Mouse (Mus musculus) natural killer cell, adult 2 months (primary cell): Measurements from ENCODE around the gene Enoph1.

ENCODE experiments used
- DNase-seq, 2 experiments: peaks; one replicate each; pipeline ENCODE4 v3.0.0; 2022; ENCODE audit warnings: low spot score in 2 of 2

Gene Enoph1

DNA sequence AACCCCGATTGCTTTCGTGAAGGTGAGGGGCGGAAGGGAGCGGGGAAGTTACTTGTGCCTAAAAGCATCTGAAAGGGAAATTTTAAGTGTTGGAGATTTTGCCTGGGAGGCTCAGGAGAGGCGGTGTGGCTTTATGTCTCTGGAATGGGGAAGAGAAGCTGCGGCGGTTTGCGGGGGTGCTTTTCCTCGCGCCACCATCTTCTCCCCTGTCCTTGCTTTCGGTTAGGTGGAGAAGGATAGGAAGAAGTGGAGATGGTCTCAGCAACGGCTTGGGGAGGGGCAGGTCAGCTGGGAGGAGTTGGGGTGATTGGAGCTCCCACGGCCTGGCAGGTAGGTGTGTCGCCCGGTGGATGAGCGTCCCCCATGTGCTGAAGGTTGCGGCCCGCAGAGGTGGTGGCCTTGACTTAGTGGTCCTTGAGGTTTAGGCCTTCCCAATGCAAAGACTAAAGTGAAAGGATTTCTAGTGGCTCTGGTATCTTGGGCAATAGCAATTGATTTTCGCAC lies 548 bp downstream of the Enoph1 start:
- DNase-seq = peak in 1 of 2 experiments; percentile 9

DNA sequence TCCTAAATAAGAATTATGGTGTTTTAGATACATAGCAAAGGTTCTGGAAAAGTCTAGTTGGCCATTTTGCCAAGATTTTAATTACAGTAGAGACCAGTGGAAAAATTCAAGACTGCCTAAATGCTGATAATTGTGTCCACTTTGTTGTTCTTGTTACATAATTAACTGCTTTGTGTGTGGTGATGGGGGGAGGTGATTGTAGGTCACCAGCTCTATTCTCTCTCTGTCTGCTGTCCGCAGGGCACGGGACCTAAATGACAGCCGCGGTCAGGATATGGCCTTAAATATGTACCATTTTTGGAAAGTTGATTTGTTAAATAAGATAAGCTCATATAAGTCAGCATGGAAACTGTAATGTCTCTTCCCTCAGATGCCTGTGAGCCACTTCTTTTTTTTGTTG lies 1.5 kb downstream of the Enoph1 start:
- no peak for DNase-seq

DNA sequence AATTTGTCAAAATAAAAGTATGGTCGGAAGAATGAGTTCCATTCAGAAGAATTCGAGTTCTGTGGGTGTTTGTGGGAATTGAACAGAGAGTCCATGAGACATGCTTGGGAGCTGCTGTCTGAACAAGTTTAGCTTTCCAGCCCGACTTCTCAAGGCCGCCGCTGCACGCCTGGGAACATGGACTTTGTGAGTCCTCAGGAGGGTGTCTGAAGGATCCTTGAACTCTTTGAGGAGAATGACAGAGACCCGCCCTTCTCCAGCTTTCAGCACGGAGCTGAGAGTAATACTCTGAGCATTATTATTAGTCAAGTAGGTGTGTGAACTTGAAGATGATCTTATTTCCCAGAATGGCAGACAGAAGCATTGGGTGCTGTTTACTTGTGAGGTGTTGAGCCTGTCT lies 2.7 kb downstream of the Enoph1 start:
- DNase-seq = no peak

DNA sequence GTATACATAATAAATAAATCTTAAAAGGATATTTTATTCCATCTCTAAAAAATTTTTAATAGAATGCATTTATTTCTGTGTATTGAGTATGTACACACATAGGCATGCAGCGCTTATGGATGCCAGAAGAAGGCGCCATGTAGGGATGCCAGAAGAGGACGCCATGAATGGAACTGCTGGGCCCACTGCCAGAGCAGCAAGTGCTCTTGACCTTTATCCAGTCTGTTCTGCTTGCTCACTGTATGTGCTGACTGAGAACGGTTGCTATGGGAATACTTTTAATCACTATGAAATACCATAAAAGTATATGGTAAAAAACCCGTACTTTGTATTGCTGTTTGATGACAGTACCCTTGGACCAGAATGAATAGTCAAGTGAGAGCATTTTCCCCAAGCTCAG lies 3.6 kb downstream of the Enoph1 start:
- DNase-seq = no peak

DNA sequence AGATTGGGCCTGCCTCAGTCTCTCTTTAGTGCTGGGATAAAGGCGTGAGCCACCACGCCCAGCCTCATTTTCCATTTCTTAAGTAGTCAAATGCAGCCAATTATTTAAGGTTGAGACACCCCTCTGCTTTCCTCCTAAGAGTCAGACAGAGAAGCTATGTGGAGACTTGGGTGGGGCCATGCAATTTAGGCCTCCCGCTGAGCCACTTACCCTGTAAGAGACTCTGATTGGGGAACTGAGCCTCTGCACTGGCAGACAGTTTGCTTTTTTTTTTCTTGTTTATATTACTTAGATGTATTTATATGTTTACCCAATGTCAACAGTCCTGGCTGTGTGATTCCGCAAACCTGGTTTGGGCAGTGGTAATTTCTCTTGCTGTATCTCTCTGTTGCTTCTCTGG lies 4.2 kb downstream of the Enoph1 start:
- DNase-seq = no peak

DNA sequence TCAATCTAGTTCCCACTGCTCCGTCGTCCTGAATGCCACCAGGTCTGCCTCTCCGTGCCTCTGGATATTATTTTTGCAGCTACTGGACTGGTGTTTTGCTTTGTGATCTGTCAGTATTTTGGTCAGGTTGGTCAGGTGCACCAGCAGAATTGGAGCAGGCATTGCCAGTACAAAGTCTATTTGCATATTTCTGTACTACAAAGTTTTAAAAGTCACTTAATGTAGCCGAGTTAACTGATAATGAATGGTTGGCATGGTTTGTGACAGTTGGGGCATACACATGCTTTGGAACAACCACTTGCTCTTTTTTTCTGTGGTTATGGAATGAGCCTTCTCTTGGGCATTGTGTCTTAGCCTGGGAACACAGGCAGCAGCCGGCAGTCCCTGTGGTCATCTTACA lies 4.8 kb downstream of the Enoph1 start:
- no peak for DNase-seq

DNA sequence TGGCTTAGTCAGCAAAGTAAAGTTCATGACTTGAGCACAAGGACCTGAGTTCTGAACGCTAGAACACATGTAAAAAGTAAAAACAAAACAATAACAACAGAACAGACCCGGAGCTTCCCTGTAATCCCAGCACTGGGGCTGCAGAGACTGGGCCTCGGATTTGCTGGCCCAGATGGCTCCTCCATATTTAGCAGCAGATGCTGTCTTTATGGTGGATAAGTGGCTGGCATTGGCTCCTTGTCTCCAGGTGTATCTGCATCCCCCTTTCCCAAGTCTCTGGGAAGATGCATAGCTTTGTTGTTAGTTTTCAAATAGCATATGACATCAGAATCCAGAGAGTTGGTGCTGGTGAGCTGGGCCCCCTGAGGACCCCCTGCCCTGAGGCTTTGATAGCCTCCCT lies 6.3 kb downstream of the Enoph1 start:
- no peak for DNase-seq

DNA sequence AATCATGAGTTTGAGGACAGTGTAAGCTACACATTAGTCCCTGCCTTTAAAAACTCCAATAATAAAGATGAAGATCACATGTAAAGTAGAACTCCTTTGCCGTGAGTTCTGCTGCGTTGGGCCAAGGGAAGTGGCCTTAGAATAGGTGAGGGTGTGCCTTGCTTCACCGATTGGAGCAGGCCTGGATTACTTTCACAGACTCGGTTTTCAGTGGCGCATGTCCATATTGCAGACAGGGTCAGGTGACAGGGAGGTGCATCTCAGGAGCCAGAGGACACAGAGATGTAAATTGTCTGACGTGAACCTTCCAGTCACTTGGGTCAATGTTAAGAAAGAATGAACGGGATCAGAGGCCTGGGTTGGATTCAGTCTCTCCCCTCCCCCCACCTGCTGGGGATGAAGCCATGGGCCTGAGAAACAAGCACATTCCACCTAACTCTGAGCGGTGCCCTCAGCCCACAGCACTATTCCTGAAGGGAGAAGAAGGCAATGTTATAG lies 7.4 kb downstream of the Enoph1 start:
- no peak for DNase-seq

DNA sequence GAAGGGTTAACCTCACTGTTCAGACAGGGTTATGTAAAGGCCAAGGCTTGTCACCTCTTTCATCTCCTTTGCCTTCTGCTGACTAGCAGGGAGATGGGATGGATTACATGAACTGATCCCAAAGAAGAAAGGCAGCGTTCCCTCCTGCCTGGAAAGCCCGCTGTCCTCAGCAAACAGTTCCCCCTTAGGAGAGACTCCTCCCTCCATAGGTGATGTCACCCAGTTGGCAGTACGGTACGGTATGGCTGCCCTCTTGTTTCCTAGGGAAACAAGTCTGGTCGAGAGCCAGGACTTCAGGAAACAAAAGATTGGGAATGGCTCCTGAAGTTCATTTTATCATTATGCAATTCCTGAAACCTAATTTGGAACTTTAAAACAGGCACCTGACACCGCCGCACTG lies 8.1 kb downstream of the Enoph1 start:
- DNase-seq = no peak

DNA sequence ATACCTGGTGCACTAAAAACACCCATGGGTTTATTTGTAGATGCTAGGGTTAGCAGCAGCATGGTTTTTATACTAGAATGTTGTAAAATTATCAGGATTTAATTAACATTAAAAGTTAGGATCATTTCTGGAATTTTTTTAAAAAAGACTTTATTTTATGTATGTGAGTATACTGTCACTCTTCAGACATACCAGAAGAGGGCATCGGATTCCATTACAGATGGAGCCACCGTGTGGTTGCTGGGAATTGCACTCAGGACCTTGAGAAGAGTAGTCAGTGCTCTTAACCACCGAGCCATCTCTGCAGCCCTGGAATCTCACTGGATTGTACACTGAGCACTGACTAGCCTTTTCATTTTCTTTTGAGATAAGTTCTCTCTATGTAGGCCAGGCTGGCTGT lies 10.1 kb downstream of the Enoph1 start:
- DNase-seq = no peak

DNA sequence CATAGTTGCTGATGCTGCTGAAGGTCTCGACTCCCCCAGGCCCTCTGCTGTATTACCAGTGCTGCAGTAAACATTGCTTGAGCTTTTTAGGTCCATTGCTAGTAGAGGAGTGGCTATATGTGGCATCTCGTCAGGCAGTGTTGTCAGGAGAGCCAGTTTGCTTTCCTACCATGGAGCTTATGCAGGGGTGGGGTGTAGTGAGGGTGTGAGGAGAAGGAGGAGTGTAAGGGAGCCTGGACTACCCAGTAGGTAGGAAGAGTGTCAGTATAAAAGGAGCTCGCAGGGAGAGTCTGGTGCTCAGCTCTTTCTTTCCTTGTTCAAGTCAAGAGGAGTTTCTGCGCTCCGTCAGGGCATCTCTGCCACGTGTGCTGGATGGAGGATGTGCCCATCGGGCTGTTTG lies 12.9 kb downstream of the Enoph1 start:
- no peak for DNase-seq

DNA sequence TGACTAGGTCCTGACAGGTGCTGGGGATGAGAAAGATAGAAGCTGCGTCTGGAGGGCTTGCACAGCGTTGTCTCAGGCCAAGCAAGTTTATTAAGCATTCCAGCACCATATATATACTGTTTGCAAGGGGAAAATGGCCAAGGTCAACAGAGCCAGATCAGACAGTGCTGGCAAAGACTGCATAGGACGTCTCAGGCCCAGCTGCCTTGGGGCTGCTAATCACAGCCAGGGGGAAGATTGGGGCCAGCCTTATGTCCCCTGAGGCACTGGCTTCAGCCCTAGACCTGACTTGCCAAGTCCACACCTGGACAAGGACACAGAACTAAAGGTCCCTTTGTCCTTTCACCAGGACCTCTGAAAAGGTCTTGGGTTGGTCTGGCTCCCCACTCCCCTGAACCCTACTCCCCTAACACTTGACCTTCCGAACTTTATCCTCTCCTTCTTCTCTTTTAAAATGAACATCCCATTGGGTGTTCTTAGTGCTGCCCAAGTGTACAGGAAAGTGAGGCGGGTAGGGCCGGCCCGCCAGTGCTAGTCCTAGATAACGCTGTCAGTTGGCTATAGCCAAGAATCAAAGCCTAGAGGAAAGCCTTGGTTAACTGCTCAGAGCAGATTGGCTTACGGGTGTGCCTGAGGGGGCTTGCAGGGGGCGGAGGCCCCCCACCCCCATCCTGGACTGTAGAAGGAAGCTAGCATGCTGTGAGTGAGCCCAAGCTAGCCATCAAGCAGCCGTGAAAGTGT lies 15.2 kb downstream of the Enoph1 start:
- no peak for DNase-seq

DNA sequence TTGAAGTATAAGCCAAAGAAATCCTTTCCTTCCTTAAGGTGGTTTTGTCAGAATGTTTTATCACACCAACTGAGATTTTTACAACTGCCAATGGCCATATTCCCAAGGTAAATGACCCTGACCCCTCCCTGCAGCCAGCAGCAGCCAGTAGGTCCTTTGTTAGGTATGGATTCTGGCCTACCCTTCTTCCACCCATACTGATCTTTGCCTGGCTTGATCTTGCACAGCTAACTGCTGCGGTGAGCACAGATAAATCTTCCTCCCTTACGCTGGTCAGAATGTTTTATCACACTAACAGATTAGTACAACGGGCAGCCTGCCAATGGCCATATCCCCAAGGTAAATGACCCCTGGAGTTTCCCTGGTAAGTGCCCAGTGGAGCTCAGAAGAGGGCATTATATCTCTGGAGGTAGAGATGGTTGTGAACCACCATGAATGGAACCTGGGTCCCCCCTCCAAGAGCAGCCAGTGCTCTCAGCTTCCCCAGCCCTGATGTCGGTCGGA lies 16.1 kb downstream of the Enoph1 start:
- no peak for DNase-seq

DNA sequence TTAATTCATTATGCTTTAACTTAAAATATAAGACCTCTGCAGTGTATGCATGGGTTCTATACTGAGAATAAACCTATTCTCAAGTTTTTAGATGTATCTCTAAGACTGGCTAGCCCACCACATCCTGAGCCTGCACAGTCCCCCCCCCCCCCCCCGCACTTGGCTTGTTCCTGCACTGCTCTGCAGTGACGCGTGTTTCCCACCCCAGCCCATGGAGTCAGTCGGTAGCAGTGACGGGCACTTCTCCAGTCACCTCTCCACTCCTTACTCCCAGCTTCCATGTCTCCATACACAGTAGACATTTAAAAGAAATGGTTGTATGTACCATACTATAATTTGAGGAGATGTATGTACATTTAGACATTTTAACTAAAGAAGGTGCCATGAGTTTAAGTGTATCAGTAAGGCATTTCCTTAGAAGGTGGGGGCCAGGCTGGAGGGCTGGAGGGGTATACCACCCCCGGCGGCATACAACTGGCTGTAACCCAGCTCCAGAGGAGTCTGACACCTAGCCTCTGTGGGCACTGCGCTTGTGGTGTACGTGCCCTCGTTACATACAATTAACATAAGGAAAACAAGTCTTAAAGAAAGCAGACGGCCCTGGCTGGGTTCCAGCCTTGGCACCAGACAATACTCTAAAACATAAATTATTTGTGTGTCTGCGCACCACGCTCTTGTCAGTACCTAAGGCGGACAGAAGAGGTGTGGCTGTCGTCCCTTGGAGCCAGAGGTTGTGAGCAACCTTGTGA lies 17.9 kb downstream of the Enoph1 start:
- no peak for DNase-seq

DNA sequence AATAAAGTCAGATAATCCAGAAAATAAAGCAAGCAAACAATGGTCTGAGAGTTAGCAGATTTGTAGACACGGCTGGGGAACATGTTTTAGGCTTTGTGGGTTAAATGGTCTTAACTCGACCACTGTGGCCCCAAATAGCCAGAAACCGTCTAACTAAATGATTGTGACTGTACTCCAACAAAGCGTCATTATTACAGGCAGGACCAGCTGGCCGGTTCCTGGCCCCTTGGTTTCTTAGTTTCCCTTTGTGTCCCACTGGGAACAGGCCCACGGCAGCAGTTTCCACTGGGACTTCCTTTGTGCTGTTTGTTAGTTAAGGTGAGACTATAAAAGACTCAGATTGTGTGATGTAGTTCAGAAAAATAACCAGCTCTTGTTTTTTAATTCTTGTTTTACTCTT lies 18.9 kb downstream of the Enoph1 start:
- no peak for DNase-seq

DNA sequence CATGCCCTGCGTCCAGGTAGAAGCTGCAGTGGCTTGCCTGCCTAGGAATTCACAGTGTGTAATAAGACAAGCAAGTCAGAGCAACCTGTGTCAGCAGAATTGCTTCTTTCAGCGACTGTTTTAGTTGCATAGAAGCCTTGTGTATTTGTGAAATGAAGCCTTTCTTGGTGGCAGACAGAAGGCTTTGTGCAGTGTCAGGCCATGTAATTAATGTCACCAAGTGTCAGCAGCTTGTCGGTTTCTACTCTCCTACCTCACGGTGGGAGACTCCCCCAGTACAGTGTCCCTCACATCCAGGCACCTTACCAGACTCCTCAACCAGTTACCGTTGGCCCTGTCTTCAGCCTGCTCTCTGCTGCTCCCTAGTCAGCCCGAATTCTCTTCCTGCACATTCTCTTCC lies 19.5 kb downstream of the Enoph1 start:
- DNase-seq = no peak

DNA sequence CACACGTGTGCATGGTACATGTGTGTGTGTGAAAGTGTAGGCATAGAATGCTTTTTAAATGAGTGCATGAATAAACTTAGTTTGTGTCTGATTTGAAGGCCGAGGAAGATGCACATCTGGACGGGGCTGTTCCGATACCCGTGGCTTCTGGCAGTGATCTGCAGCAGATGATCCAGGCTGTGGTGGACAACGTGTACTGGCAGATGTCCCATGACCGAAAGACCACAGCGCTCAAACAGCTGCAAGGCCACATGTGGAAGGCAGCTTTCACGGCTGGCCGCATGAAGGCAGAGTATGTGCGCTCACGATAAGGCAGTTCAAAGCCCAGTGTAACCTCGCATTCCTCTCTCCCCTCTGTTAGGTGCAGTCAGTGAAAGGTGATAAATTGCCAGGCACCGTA lies 21.1 kb downstream of the Enoph1 start:
- no peak for DNase-seq

DNA sequence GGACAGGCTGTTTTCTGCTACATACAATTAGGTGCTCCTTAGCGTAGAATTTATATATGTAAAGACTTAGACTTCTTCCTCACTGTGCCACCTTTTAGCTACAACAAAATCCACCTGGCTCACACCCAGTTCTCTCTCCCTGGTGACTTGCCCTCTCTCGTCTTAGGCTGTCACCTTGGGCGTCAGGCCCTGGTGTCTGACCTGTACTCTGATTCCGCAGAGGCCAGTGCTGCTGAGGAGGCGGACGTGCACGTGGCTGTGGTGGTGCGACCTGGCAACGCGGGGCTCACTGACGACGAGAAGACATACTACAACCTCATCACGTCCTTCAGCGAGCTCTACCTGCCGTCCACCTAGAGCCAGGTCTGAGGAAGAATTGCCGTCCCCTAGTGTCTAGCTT lies 27.8 kb downstream of the Enoph1 start:
- no peak for DNase-seq

DNA sequence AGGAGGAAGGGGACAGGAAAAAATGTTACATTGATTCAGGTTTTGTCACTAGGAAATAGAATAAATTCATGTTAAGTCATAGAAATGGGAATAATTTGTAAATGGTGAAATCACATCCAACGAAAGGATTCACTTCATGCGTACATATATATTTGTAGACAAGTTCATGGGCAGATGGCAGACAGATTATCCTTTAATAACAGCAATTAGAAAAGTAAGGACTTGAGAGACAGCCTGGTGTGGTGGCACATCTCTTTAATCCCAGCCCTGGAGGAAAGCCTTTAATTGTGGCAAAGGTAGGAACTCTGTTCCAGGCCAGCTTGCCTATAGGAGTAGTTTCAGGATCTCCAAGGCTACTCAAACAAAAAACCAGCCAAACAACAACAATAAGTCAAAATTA lies 29.7 kb downstream of the Enoph1 start:
- DNase-seq = no peak

DNA sequence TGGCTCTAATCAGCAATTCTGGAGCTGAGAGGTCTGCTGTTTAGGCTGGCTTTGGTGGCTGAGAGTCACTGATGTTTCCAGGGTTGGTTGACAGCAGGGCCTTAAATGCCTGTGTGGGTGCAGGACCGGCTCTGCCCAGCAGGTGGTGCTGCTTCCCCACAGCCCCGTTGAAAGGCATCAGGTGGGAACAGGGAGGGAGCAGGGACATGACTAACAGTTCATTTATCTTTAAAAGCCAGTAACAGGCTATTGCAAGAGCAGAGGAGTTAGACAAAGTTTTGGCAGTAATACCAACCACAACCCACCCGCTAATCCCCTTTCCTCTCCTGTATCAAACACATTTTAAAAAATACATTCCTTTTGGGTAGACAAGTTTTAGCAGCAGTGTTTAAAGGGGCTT lies 30.5 kb downstream of the Enoph1 start:
- DNase-seq = peak; percentile 64 to 78

DNA sequence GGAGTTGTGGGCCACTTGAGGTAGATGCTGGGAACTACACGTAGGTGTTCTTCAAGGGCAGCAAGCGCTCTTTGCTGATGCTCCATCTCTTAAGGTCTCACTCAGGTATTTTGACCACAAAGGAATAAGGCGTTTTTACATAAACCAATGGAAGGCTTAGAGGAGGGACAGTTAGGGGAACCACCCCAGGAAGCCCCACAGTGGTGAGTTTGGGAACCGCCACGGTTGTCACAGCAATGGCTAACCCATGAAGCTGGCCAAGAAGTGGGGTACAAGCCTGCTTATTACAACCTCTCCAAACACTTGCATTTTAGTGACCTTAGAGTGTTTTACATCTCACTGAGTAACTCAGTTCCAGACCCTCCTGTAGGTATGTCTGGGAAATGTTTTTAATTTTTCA lies 31.8 kb downstream of the Enoph1 start:
- DNase-seq = peak in 1 of 2 experiments; percentile 6

DNA sequence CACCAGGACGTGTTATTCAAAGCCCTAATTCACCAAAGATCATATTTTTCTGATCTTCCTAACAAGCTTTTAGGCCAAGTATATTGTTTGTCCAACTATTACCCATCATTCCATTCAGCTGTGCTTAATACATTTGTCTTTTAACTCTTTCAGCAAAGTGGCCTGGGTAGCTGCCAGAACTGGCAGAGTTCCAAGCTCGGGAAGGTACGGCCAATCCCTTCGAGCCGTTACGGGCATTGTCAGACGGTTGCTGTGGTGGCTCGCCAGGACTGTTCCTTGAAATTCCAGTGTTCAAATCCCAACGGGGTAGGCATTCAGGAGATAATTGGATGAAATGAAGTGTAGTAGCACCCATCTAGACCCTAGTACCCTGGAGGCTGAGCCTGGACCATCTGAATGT lies 32.8 kb downstream of the Enoph1 start:
- no peak for DNase-seq

DNA sequence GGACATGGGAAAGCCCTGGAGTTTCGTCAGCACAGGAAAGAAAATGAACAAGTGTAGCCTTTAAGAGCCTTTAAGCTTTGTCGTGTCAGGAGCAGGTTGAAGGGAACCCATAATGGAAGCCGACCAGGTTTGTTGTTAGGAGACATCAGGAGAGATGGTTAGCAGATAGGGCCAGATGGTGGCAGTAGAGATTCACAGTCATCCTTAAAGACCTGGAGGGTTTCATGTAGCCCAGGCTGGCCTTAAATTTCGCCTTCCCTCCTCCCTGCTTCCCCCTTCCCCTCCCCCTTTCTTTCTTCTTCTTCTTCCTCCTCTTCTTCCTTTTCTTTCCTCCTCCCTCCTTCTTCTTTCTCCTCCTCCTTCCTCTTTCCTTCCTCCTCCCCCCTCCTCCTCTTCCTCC lies 34.8 kb downstream of the Enoph1 start:
- no peak for DNase-seq
